Mouse (Mus musculus): ENCODE data around the gene Olfr243.
"Not testable (repeated sequence)": the region's sequence is repeated elsewhere in the genome, so short reads cannot be mapped to it uniquely, and the experiment has no call there.

Gene Olfr243

GRCm38 (mm10) chr7:103714371-103714770 lies at the start of gene Olfr243:
Olfr243 (plus strand) TSS chr7:103714671.
- no peak for DNase-seq (ENCODE audit: extremely low read depth, low read depth, low spot score)

GRCm38 (mm10) chr7:103671091-103671490 lies 43.4 kb upstream of the Olfr243 start, which contains the start of gene Olfr624:
Olfr624 (minus strand) TSS chr7:103671191.
- DNase-seq (ENCODE audit: extremely low read depth, low read depth, low spot score): no peak

- DNase-seq (ENCODE audit: extremely low read depth, low read depth, low spot score): no peak
These were observed 32.1 kb upstream of the Olfr243 start, which contains the start of gene Olfr625-ps1 for GRCm38 (mm10) chr7:103682420-103682819. Olfr625-ps1 (plus strand) TSS chr7:103682720.

- DNase-seq (ENCODE audit: extremely low read depth, low read depth, low spot score): no peak
These were observed 15.0 kb upstream of the Olfr243 start for GRCm38 (mm10) chr7:103699469-103699868.

- DNase-seq (ENCODE audit: extremely low read depth, low read depth, low spot score): no peak
These were observed 2.4 kb upstream of the Olfr243 start for GRCm38 (mm10) chr7:103712024-103712423.

- DNase-seq (ENCODE audit: extremely low read depth, low read depth, low spot score): not testable (repeated sequence)
These were observed 1.9 kb downstream of the Olfr243 start for GRCm38 (mm10) chr7:103716398-103716797.

- no peak for DNase-seq (ENCODE audit: extremely low read depth, low read depth, low spot score)
These were observed 15.6 kb downstream of the Olfr243 start, which contains the start of gene Olfr628 for GRCm38 (mm10) chr7:103730074-103730473. Olfr628 (plus strand) TSS chr7:103730374.

- no peak for DNase-seq (ENCODE audit: extremely low read depth, low read depth, low spot score)
These were observed 30.4 kb downstream of the Olfr243 start, which contains the start of gene Olfr629 for GRCm38 (mm10) chr7:103744843-103745242. Olfr629 (minus strand) TSS chr7:103744943.

GRCm38 (mm10) chr7:103757233-103757632 lies 42.8 kb downstream of the Olfr243 start, which contains the start of gene Olfr630:
Olfr630 (minus strand) TSS chr7:103757333.
- no peak for DNase-seq (ENCODE audit: extremely low read depth, low read depth, low spot score)

GRCm38 (mm10) chr7:103762212-103762611 lies 47.7 kb downstream of the Olfr243 start:
- not testable (repeated sequence) for DNase-seq (ENCODE audit: extremely low read depth, low read depth, low spot score)

GRCm38 (mm10) chr7:103767687-103768086 lies 53.2 kb downstream of the Olfr243 start:
- not testable (repeated sequence) for DNase-seq (ENCODE audit: extremely low read depth, low read depth, low spot score)
